Mouse (Mus musculus) forebrain, embryonic 15.5 days (tissue): ENCODE results near the gene Tada2a. TPM values are rescaled to one million over a fixed set of nuclear protein-coding genes. Genes with fewer than 3 reads are reported as not detected.
A peak's percentile ranks its signal among the peaks of the same experiment; 100 is the strongest.

Experiments
- ATAC-seq: fragments of 200-750 bp; cut with Nextera tagmentation; replicated peaks from 2 replicates; pipeline ENCODE4 v1.8.0; 2017; ENCODE audit warnings: mild to moderate bottlenecking, moderate TSS enrichment, moderate library complexity
- H3K27ac ChIP-seq: fragments of 300-500 bp; sonication (generic); replicated peaks from 2 replicates; pipeline ENCODE4 v1.5.1; 2015; ENCODE audit warnings: mild to moderate bottlenecking, inconsistent platforms
- H3K27me3 ChIP-seq: fragments of 300-500 bp; sonication (generic); 2 replicates; pipeline ENCODE4 v1.6.1; 2015; ENCODE audit warnings: inconsistent platforms
- H3K36me3 ChIP-seq: fragments of 300-500 bp; sonication (generic); 2 replicates; pipeline ENCODE4 v1.6.1; 2015; ENCODE audit warnings: mild to moderate bottlenecking, inconsistent platforms
- H3K4me1 ChIP-seq: fragments of 300-500 bp; sonication (generic); 2 replicates; pipeline ENCODE4 v1.6.1; 2015; ENCODE audit warnings: inconsistent platforms
- H3K4me2 ChIP-seq: fragments of 300-500 bp; sonication (generic); replicated peaks from 2 replicates; pipeline ENCODE4 v1.6.1; 2015; ENCODE audit warnings: mild to moderate bottlenecking, inconsistent platforms
- H3K4me3 ChIP-seq: fragments of 300-500 bp; sonication (generic); 2 replicates; pipeline ENCODE4 v1.5.1; 2015; ENCODE audit warnings: mild to moderate bottlenecking, inconsistent platforms
- H3K9ac ChIP-seq: fragments of 300-500 bp; sonication (generic); replicated peaks from 2 replicates; pipeline ENCODE4 v1.6.1; 2015; ENCODE audit warnings: mild to moderate bottlenecking, inconsistent platforms
- H3K9me3 ChIP-seq: fragments of 300-500 bp; sonication (generic); 2 replicates; pipeline ENCODE4 v1.6.1; 2016; ENCODE audit warnings: inconsistent platforms
- WGBS: fragments of 180-500 bp; shearing (Covaris S2); methylation state at CpG from one replicate; pipeline ENCODE4 v1.1.7; 2015; ENCODE audit warnings: mixed read lengths; 5-methylcytosine and 5-hydroxymethylcytosine counted together
- polyA plus RNA-seq: library from polyadenylated mRNA; unstranded; fragments of >200 nt; fragmentation: Nextera tagmentation; extraction: Ambion mirVana; gene quantifications from 2 replicates; pipeline ENCODE4 v1.2.1, GENCODE M21; 2015

The Tada2a gene
- polyA plus RNA-seq, 1 experiment from 2014 or later: 37.5 TPM

DNA sequence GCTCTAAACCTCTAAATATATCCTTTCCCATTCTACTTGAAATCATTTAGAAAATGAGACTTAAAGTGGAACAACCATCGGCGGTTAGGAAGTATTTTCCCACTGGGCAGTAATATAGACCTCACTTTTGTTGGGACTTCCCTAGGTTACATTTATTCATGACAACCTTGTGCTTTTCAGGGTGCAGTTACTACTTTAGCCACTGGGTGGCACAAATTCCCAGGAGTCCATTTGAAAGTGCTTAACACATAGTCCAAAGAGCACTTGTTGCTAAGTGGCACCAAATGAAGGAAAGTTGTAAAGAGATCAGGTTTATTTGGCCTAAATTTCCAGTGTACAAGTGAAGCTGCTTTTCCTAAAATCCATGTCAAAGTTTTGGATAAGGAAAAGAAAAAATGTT lies 12.4 kb upstream of the Tada2a start:
- H3K9me3 ChIP-seq: no peaks in the 10 kb centered on the region
- no peak overlapping the region for H3K4me3 ChIP-seq
- ATAC-seq: no peak
- no peak overlapping the region for H3K4me2 ChIP-seq
- no peaks in the 10 kb centered on the region for H3K4me1 ChIP-seq
- no peak overlapping the region for H3K27ac ChIP-seq
- WGBS: 66% methylated on average over 2 of the region's 2 CpGs
- no peak overlapping the region for H3K9ac ChIP-seq
- no peaks in the 10 kb centered on the region for H3K27me3 ChIP-seq
- no peaks in the 10 kb centered on the region for H3K36me3 ChIP-seq

DNA sequence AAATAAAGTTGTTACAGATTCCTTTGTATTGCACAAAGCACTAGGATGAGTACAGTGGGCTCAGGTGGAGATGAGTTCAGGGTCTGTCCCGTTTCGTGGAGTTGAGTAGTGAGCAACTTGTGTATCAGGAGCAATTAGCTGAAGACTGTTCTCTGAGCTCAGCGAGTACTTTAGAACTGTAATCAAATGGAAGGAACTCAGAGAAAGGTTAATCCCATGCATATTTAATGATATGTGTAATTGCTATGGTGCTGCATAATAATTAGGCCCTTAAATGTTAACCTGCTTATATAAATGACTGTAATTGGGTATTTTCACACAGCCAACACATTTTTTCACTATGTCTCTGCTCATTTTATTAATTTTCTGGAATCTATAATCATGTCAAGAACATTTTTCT lies 7.1 kb upstream of the Tada2a start:
- H3K9me3 ChIP-seq: no peaks in the 10 kb centered on the region
- H3K4me2 ChIP-seq: no peak overlapping the region
- H3K9ac ChIP-seq: no peak overlapping the region
- 22% methylated on average over 3 of the region's 3 CpGs for WGBS
- H3K36me3 ChIP-seq: 0 out of 2 replicates have a peak, but pooled peaks cover 2% of the 10 kb centered on the region
- H3K27ac ChIP-seq: no peak overlapping the region
- no peak for ATAC-seq
- H3K4me1 ChIP-seq: 0 out of 2 replicates have a peak, but pooled peaks cover 11% of the 10 kb centered on the region
- no peak overlapping the region for H3K4me3 ChIP-seq
- H3K27me3 ChIP-seq: no peaks in the 10 kb centered on the region

DNA sequence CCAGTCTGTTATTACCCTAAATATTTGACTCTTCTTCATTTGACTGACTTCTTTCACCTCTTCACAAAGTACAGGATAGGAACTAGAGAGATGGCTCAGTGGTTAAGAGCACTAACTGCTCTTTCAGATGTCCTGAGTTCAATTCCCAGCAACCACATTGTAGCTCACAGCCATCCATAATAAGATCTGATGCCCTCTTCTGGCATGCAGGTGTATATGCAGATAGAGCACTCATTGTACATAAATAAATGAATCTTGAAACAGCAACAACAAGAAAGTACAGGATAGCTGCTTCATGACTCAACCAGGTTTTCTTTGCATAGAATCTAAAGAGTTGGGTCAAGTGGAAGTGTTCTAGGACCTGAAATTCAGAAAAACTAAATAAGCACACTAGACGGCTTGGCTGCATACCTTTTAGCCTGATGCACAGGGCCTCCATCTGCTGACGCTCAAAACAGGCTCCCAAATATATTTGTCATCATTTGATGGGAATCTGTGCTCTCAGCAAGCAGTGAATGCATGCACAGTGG lies 5.0 kb upstream of the Tada2a start:
- no peak overlapping the region for H3K4me3 ChIP-seq
- no peak overlapping the region for H3K9ac ChIP-seq
- WGBS: 92% methylated on average over 2 of the region's 2 CpGs
- H3K4me2 ChIP-seq: no peak overlapping the region
- H3K27ac ChIP-seq: no peak overlapping the region
- 0 out of 2 replicates have a peak, but pooled peaks cover 2% of the 10 kb centered on the region for H3K36me3 ChIP-seq
- no peaks in the 10 kb centered on the region for H3K9me3 ChIP-seq
- H3K27me3 ChIP-seq: no peaks in the 10 kb centered on the region
- H3K4me1 ChIP-seq: peaks cover 23% of the 10 kb centered on the region; the same call in 1 of the 2 replicates
- ATAC-seq: no peak

DNA sequence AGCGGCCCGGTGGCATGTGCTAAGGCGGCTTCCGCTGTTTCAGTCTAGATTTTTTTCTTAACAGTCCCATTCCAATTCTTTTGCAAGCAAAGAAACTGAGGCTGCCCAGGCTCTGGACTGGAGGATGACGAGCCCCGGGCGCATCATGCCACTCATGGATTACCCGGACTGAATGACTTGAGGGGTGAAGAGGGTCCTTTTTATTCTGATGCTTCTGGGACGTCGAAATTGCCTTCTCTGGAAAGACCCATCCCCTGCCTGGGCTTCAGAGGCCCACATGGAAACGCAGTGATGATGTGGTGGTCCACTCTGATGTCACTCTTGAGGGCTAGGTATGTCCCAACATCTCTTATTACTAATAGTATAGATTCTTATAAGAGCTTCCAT lies 392 bp upstream of the Tada2a start:
- no peak overlapping the region for H3K27ac ChIP-seq
- no peaks in the 10 kb centered on the region for H3K27me3 ChIP-seq
- H3K36me3 ChIP-seq: peaks cover 17% of the 10 kb centered on the region
- H3K9ac ChIP-seq: peak overlapping the region; percentile 86
- H3K4me2 ChIP-seq: peak overlapping the region; percentile 52
- peak overlapping the region; percentile 86 for H3K4me3 ChIP-seq
- 4% methylated on average over 11 of the region's 11 CpGs for WGBS
- ATAC-seq: peak; percentile 63
- no peaks in the 10 kb centered on the region for H3K9me3 ChIP-seq
- peaks cover 26% of the 10 kb centered on the region; the same call in 1 of the 2 replicates for H3K4me1 ChIP-seq

DNA sequence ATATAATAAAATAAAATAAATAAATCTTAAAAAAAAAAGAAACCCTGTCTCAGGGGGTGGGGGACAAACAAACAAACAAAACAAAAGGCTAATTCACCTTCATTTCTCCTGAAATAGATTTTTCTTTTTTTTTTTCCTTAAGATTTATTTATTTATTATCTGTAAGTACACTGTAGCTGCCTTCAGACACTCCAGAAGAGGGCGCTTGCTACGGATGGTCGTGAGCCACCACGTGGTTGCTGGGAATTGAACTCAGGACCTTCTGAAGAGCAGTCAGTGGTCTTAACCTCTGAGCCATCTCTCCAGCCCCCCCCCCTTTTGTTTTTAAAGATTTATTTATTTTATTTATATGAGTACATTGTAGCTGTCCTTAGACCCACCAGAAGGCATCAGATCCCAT lies 1.4 kb downstream of the Tada2a start:
- no peak overlapping the region for H3K27ac ChIP-seq
- no peaks in the 10 kb centered on the region for H3K27me3 ChIP-seq
- H3K4me3 ChIP-seq: no peak overlapping the region
- ATAC-seq: no peak
- no peaks in the 10 kb centered on the region for H3K9me3 ChIP-seq
- H3K4me1 ChIP-seq: peaks cover 26% of the 10 kb centered on the region; the same call in 1 of the 2 replicates
- H3K4me2 ChIP-seq: no peak overlapping the region
- WGBS: 88% methylated on average over 4 of the region's 4 CpGs
- peaks cover 19% of the 10 kb centered on the region for H3K36me3 ChIP-seq
- no peak overlapping the region for H3K9ac ChIP-seq

DNA sequence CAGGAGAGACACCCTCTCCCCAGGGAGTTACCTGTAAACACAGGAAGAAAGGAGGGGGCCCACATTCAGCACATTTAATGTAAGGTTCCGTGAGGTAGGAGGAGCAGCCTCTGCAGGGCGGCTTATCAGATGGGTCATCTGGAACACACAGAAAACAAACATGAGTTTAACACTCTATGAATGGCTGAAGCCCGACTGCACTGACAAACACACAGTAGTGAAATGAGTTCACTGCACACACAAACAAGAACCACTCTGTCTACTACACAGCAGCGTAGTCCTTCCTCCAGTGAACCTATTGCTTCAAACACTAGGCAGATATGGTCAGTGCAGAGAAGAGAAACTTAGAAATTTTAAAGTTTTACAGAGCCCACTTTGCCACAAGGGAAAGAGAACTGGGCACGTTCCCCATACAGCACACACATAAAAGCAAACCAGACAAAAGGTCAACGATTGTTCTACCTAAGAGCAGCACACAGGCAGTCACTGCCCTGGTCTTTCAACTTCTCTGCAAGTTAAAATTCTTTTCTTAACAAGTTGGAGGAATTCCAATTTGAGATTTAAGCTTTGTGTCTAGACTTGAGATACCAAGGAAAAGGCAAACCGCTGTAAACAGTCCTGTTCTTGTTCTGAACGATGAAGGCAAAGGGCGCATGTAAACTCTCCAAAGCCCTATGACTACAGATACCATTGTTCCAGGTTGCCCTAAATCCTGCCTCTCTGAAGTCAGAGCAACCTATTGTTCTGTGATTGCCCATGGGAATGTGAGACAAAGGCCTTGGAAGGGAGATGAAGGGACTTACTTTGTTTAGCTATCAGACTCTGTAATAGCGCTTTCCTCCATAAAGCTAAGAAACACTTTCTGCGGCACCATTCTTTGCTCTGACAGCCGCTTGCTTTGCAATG lies 8.1 kb downstream of the Tada2a start:
- H3K9ac ChIP-seq: no peak overlapping the region
- H3K27ac ChIP-seq: no peak overlapping the region
- peaks cover 72% of the 10 kb centered on the region for H3K36me3 ChIP-seq
- no peaks in the 10 kb centered on the region for H3K9me3 ChIP-seq
- H3K4me3 ChIP-seq: no peak overlapping the region
- ATAC-seq: no peak
- H3K27me3 ChIP-seq: no peaks in the 10 kb centered on the region
- WGBS: 82% methylated on average over 12 of the region's 12 CpGs
- H3K4me1 ChIP-seq: no peaks in the 10 kb centered on the region
- no peak overlapping the region for H3K4me2 ChIP-seq

DNA sequence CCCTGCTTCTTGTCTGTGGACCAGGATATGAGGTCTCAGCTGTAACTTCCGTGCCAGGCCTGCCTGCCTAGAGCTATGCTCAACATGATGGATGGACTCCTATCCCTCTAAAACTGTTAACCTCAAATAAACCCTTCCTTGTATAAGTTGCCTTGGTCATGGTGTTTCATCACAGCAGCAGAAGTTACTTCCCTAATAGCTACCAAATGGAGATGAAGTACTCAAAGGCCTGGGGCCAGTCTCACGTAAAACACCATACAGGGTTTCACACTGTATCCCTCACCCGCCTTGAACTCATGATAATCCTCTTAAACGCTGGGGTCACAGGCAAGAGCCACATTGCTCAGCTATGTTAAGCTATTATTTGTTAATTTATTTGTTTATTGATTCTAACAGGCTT lies 12.0 kb downstream of the Tada2a start:
- Histone ChIP-seq H3K9me3 (no peaks in the 10 kb centered on the region), H3K9ac (no peak overlapping the region), H3K36me3 (peaks cover 72% of the 10 kb centered on the region), H3K4me3 (no peak overlapping the region), H3K4me1 (no peaks in the 10 kb centered on the region), H3K27ac (no peak overlapping the region), H3K4me2 (no peak overlapping the region), H3K27me3 (no peaks in the 10 kb centered on the region)
- 91% methylated on average over 4 of the region's 4 CpGs for WGBS
- ATAC-seq: no peak

DNA sequence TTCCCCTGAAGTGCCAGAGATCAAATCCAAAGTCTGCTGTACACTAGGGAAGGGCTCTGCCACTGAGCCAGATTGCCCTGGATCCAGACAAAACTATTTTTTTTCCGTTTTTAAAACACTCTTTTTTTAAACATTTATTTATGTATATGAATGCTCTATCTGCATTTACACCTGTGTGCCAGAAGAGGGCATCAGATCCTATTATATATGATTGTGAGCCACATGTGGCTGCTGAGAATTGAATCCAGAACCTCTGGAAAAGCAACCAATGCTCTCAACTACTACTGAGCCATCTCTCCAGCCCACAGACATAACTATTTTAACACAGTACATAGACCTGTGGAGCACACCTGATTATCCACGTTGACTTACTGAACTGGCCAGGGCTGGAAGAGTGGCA lies 13.2 kb downstream of the Tada2a start:
- H3K27me3 ChIP-seq: no peaks in the 10 kb centered on the region
- 70% methylated on average over 2 of the region's 2 CpGs for WGBS
- no peaks in the 10 kb centered on the region for H3K4me1 ChIP-seq
- H3K4me3 ChIP-seq: no peak overlapping the region
- H3K36me3 ChIP-seq: peaks cover 60% of the 10 kb centered on the region
- ATAC-seq: no peak
- no peak overlapping the region for H3K27ac ChIP-seq
- H3K9me3 ChIP-seq: no peaks in the 10 kb centered on the region
- H3K4me2 ChIP-seq: no peak overlapping the region
- H3K9ac ChIP-seq: no peak overlapping the region

DNA sequence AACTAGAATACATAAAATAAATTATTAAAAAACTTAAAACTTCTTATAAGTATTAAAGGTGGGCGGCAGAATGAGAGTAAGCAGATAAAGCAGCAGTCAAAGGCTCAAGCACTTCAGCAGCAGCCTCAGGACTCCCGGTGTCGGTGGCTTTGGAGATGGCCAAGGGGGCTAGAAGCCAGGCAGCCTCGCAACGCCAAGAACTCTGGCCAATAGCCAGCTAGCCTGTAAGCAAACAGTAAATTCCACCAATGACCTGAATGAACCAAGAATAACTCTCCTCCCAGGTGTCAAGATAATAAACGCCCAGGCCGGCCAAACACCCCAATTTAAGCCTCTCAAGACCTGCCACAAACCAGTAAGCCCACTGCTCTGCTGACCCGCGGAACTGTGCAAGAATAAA lies 13.8 kb downstream of the Tada2a start:
- H3K9me3 ChIP-seq: no peaks in the 10 kb centered on the region
- H3K4me3 ChIP-seq: no peak overlapping the region
- no peak overlapping the region for H3K4me2 ChIP-seq
- no peaks in the 10 kb centered on the region for H3K4me1 ChIP-seq
- H3K9ac ChIP-seq: no peak overlapping the region
- H3K27ac ChIP-seq: no peak overlapping the region
- no peaks in the 10 kb centered on the region for H3K27me3 ChIP-seq
- WGBS: 85% methylated on average over 9 of the region's 9 CpGs
- H3K36me3 ChIP-seq: peaks cover 58% of the 10 kb centered on the region
- ATAC-seq: no peak

DNA sequence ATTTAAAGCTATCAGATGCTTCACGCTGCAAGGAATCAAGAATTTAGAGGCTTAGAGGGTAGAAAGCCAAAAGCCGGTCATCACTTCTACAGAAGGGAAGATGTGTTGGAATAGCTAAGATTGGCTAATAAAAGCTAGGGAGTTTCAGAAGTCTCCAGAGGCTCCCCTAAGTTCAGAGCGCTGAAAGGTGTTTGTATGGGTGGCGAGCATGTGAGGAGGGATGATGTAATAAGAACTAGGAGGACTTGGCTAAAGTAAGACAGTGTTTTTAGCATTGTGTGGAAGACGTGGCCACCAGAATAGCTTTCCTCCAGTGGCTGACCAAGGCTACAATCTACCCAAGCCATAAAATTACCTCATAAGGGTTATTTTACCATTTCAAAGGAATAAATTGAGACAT lies 15.8 kb downstream of the Tada2a start:
- Histone ChIP-seq H3K9me3 (no peaks in the 10 kb centered on the region), H3K9ac (no peak overlapping the region), H3K27me3 (no peaks in the 10 kb centered on the region), H3K27ac (no peak overlapping the region), H3K36me3 (peaks cover 56% of the 10 kb centered on the region), H3K4me1 (no peaks in the 10 kb centered on the region), H3K4me2 (no peak overlapping the region), H3K4me3 (no peak overlapping the region)
- ATAC-seq: no peak
- 91% methylated on average over 5 of the region's 5 CpGs for WGBS

DNA sequence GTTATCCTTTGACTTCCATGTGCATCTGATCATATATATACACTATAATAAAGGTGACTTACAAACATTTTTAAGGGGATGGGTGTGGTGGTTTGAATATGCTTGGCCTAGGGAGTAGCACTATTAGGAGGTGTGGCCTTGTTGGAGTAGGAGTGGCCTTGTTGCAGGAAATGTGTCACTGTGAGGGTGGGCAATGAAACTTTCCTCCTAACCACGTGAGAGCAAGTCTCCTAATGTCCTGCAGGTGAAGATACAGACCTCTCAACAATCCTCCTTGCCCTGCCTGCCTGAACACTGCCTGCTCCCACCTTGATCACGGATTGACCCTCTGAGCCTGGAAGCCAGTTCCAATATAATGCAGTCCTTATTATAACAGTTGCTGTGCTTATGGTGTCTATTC lies 22.3 kb downstream of the Tada2a start:
- Histone ChIP-seq H3K27ac (no peak overlapping the region), H3K4me2 (no peak overlapping the region), H3K36me3 (peaks cover 77% of the 10 kb centered on the region), H3K4me1 (no peaks in the 10 kb centered on the region), H3K9me3 (no peaks in the 10 kb centered on the region), H3K9ac (no peak overlapping the region), H3K4me3 (no peak overlapping the region), H3K27me3 (no peaks in the 10 kb centered on the region)
- no peak for ATAC-seq
- 74% methylated on average over 2 of the region's 2 CpGs for WGBS

DNA sequence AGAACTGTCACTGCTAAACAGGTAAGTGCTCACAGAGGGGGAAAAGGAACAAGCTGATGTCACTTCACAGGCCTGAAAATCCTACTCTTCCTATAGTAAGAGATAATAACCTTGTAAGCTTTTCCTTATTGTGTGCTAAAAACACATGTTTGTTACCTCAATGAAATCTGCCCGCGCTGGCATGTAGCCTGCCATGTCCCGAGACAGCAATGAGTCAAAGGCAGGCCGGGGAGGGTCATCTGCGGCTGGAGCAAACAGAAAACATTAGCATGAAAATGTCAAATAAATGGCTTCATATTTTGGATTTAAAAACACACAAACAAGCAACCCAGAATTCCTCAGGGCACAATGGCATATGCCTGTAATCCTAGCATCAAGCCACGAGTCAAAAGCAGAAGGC lies 25.4 kb downstream of the Tada2a start:
- H3K9ac ChIP-seq: no peak overlapping the region
- H3K27ac ChIP-seq: no peak overlapping the region
- no peak overlapping the region for H3K4me2 ChIP-seq
- no peak for ATAC-seq
- no peaks in the 10 kb centered on the region for H3K9me3 ChIP-seq
- no peaks in the 10 kb centered on the region for H3K27me3 ChIP-seq
- H3K4me3 ChIP-seq: no peak overlapping the region
- peaks cover 5% of the 10 kb centered on the region; the same call in 1 of the 2 replicates for H3K4me1 ChIP-seq
- 95% methylated on average over 6 of the region's 6 CpGs for WGBS
- H3K36me3 ChIP-seq: peaks cover 72% of the 10 kb centered on the region
